Mouse (Mus musculus) bone marrow macrophage, adult 2 months (primary cell): ENCODE results near the gene Fbxw9.

Experiments
- CTCF ChIP-seq: IDR thresholded peaks from 2 replicates; pipeline ENCODE4 v1.5.1; 2012; ENCODE audit warnings: low read depth, mild to moderate bottlenecking, low read length, moderate library complexity
- POLR2A ChIP-seq: IDR thresholded peaks from 2 replicates; pipeline ENCODE4 v1.6.1; 2012; ENCODE audit warnings: mild to moderate bottlenecking, low read depth, low read length, borderline replicate concordance

DNA sequence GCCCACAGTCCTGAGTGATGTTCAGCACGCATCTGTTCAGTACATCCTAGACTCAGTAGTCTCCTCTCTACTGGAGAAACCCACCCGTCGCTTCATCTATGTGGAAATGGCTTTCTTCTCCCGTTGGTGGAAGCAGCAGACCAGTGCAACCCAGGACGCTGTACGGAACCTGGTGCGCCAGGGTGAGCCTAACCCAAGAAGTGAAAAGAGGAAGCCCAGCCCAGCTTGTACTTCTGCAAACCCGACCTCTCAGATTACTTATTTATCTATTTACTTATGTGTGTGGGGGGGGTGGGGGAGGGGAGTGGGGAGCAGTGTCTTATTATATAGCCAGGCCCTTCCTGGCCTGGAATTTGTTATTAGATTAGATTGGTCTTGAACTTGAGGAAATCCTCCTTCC, 24.8 kb downstream of the Fbxw9 start:
- TF ChIP-seq POLR2A = no peak
- no peak for TF ChIP-seq CTCF
